In the genomic region with DNA sequence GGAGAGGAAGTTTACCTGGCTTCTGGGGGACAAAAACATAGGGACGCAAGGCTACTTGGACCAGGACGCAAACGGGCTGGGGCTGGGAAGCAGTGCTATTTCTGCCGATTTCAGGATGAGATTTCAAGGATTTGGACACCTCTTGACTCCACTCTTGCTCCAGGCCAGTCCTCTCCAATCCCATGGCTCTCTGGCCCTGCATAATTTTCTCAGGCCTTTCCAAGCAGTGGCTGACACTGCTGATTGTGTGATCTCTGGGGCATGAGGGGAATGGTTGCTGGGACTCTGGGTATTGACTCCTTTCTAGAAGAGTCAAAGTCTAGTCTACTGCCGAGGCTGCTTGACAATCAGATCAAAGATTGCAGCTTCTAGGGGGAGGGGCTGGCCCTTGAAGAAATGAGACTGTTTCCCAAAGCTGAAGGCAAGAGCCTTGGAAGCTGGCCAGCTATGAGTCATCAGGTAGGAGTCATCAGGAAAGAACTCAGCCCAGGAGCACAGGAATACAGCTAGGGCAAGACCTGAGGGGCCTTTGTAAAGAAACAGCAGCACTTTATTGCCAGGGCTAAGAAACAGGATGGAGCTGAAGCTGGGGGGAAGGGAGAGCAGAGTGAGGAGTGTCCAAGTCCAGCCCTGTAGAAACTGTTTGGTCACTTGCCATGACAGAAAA, we compare ENCODE assay signal across 8 mouse cellular contexts. TPM values are rescaled to one million over a fixed set of nuclear protein-coding genes. Genes with fewer than 3 reads are reported as not detected.
DNase-seq lines count a peak whose midpoint lies in the region; ATAC-seq and TF ChIP-seq lines count a peak whose summit lies in the region.
"Had no signal": no experiment of that assay in that cellular context is flagged by ENCODE, and none has a peak within 500 bp of the region (broad histone marks: within the 10 kb centered on the region; RNA-seq: fewer than 3 reads in every experiment).

No protein-coding gene starts in this region.

- H3K36me3 ChIP-seq in kidney, embryonic 15.5 days = no peaks in the 10 kb centered on the region
- no peaks in the 10 kb centered on the region for H3K36me3 ChIP-seq in hindbrain, embryonic 14.5 days (replicated peaks; ENCODE audit: control insufficient read depth, insufficient read depth)

- no peak for TF ChIP-seq CTCF in gastrocnemius, adult 2 months (IDR thresholded peaks at IDR 0.05)

- H3K4me1 ChIP-seq in kidney, embryonic 15.5 days = peaks cover 11% of the 10 kb centered on the region
- no peaks in the 10 kb centered on the region for H3K4me1 ChIP-seq in hindbrain, embryonic 14.5 days (replicated peaks; ENCODE audit: control insufficient read depth, insufficient read depth, low read length)

- 52% methylated on average over 5 of the region's 5 CpGs for WGBS in kidney, embryonic 15.5 days
- WGBS in hindbrain, embryonic 14.5 days = 84% methylated on average over 5 of the region's 5 CpGs

- DNase-seq in right cerebral cortex, postnatal 10 days (ENCODE audit: low spot score in 2 of 2) = peak; percentile 32 to 35
- no peak for DNase-seq in right cerebral cortex, postnatal 36 days (ENCODE audit: low spot score in 2 of 2)
- peak; percentile 51 for DNase-seq in gastrocnemius, adult 2 months
- peak; percentile 31 for DNase-seq in skeletal muscle tissue, adult 2 months (ENCODE audit: low read depth, low spot score)
- DNase-seq in frontal cortex, postnatal 36 days (ENCODE audit: low spot score in 2 of 2) = no peak
- no peak for DNase-seq in hindbrain, embryonic 14.5 days (ENCODE audit: low spot score)

- no peaks in the 10 kb centered on the region for H3K27me3 ChIP-seq in kidney, embryonic 15.5 days
- no peaks in the 10 kb centered on the region for H3K27me3 ChIP-seq in hindbrain, embryonic 14.5 days (ENCODE audit: control insufficient read depth, insufficient read depth, low read length)

- ATAC-seq in kidney, embryonic 15.5 days (replicated peaks; ENCODE audit: low FRiP score) = peak; percentile 89
- no peak for ATAC-seq in hindbrain, embryonic 14.5 days (ENCODE audit: low FRiP score)

- no peak overlapping the region for H3K27ac ChIP-seq in gastrocnemius, adult 2 months
- no peak overlapping the region for H3K27ac ChIP-seq in kidney, embryonic 15.5 days
- H3K27ac ChIP-seq in hindbrain, embryonic 14.5 days = no peak overlapping the region
- H3K27ac ChIP-seq: liver, embryonic 14.5 days had no signal

- H3K4me2 ChIP-seq in kidney, embryonic 15.5 days = no peak overlapping the region
- H3K4me2 ChIP-seq in hindbrain, embryonic 14.5 days (replicated peaks) = no peak overlapping the region

- H3K9ac ChIP-seq in kidney, embryonic 15.5 days = no peak overlapping the region
- H3K9ac ChIP-seq in hindbrain, embryonic 14.5 days = no peak overlapping the region
- H3K9ac ChIP-seq: liver, embryonic 14.5 days had no signal

- intact Hi-C loops in gastrocnemius, adult 2 months (cut with DNase I) = no loop called here

- H3K9me3 ChIP-seq in kidney, embryonic 15.5 days (replicated peaks) = no peaks in the 10 kb centered on the region
- H3K9me3 ChIP-seq in hindbrain, embryonic 14.5 days (ENCODE audit: control insufficient read depth, low read length) = no peaks in the 10 kb centered on the region

- no peak overlapping the region for H3K4me3 ChIP-seq in gastrocnemius, adult 2 months
- no peak overlapping the region for H3K4me3 ChIP-seq in kidney, embryonic 15.5 days (replicated peaks)
- no peak overlapping the region for H3K4me3 ChIP-seq in hindbrain, embryonic 14.5 days (replicated peaks; ENCODE audit: low read length)

RNA-seq across cellular contexts. Expression of a gene that starts 18.7 kb away (rescaled TPM):
- total RNA-seq in gastrocnemius, adult 2 months (2021) = 1 to 10 TPM; 1.6 to 3.3 TPM
- 30.2 and 30.9 TPM in 2 replicates for polyA plus RNA-seq in kidney, embryonic 15.5 days (2015; fragmentation: Nextera tagmentation; extraction: Ambion mirVana)
- polyA plus RNA-seq in hindbrain, embryonic 14.5 days (2014; fragmentation: Nextera tagmentation; extraction: Ambion mirVana) = 6.5 TPM in 2 replicates

Comparison
In these comparisons a context has a peak if more than half of its experiments do, and no peak if none do; other contexts are left out.
1. DNase-seq: peak in right cerebral cortex, postnatal 10 days (2 of 2), gastrocnemius, adult 2 months (single experiment) and skeletal muscle tissue, adult 2 months (single experiment); none in right cerebral cortex, postnatal 36 days (0 of 2), frontal cortex, postnatal 36 days (0 of 2) and hindbrain, embryonic 14.5 days (single experiment).